Mouse (Mus musculus) hindbrain, embryonic 11.5 days (tissue): ENCODE measurements around the gene Acp7. TPM values are rescaled to one million over a fixed set of nuclear protein-coding genes. Genes with fewer than 3 reads are reported as not detected.

ENCODE experiments used
- ATAC-seq: fragments of 200-750 bp; cut with Nextera tagmentation; 2 replicates; pipeline ENCODE4 v1.8.0; 2017; ENCODE audit warnings: mild to moderate bottlenecking, moderate TSS enrichment, moderate library complexity; ENCODE audit not compliant: low FRiP score
- DNase-seq: peaks from one replicate; pipeline ENCODE4 v3.0.0-alpha.2; 2015; ENCODE audit warnings: low spot score
- H3K27ac ChIP-seq: fragments of 300-500 bp; sonication (generic); 2 replicates; pipeline ENCODE4 v1.5.1; 2014; ENCODE audit warnings: mild to moderate bottlenecking, low read depth, low read length
- H3K27me3 ChIP-seq: fragments of 300-500 bp; sonication (generic); 2 replicates; pipeline ENCODE4 v1.6.1; 2014; ENCODE audit warnings: mild to moderate bottlenecking, low read length, moderate library complexity, mixed read lengths; ENCODE audit not compliant: control insufficient read depth, insufficient read depth
- H3K36me3 ChIP-seq: fragments of 300-500 bp; sonication (generic); 2 replicates; pipeline ENCODE4 v1.6.1; 2014; ENCODE audit warnings: mild to moderate bottlenecking, low read length, moderate library complexity, mixed read lengths; ENCODE audit not compliant: control insufficient read depth, insufficient read depth
- H3K4me1 ChIP-seq: fragments of 300-500 bp; sonication (generic); replicated peaks from 2 replicates; pipeline ENCODE4 v1.6.1; 2014; ENCODE audit warnings: low read length, mixed read lengths; ENCODE audit not compliant: control insufficient read depth, insufficient read depth
- H3K4me2 ChIP-seq: fragments of 300-500 bp; sonication (generic); replicated peaks from 2 replicates; pipeline ENCODE4 v1.6.1; 2014; ENCODE audit warnings: mild to moderate bottlenecking, low read depth, low read length
- H3K4me3 ChIP-seq: fragments of 300-500 bp; sonication (generic); 2 replicates; pipeline ENCODE4 v1.5.1; 2014; ENCODE audit warnings: low read depth, low read length
- H3K9ac ChIP-seq: fragments of 300-500 bp; sonication (generic); 2 replicates; pipeline ENCODE4 v1.6.1; 2014; ENCODE audit warnings: low read depth, low read length
- H3K9me3 ChIP-seq: fragments of 300-500 bp; sonication (generic); 2 replicates; pipeline ENCODE4 v1.6.1; 2016; ENCODE audit warnings: low read length; ENCODE audit not compliant: control insufficient read depth
- WGBS: fragments of 180-500 bp; shearing (Covaris S2); extraction: QIAGEN DNeasy Blood & Tissue Kit; methylation state at CpG from one replicate; pipeline ENCODE4 v1.1.7; 2014; 5-methylcytosine and 5-hydroxymethylcytosine counted together
- polyA plus RNA-seq: library from polyadenylated mRNA; unstranded; fragments of >200 nt; fragmentation: Nextera tagmentation; extraction: Ambion mirVana; gene quantifications from 2 replicates; pipeline ENCODE4 v1.2.1, GENCODE M21; 2014

Gene Acp7
- polyA plus RNA-seq, 1 experiment from 2014 or later = not detected

GRCm38 (mm10) chr7:28597277-28597570 lies 33.9 kb downstream of the Acp7 start:
- peak overlapping the region; percentile 74 for H3K9ac ChIP-seq
- peaks cover 12% of the 10 kb centered on the region for H3K4me1 ChIP-seq
- no peaks in the 10 kb centered on the region for H3K36me3 ChIP-seq
- H3K27me3 ChIP-seq = no peaks in the 10 kb centered on the region
- peak overlapping the region; percentile 77 for H3K4me2 ChIP-seq
- DNase-seq (peak; percentile 36), ATAC-seq (no peak)
- H3K27ac ChIP-seq = peak overlapping the region; percentile 39; the same call in 1 of the 2 replicates
- H3K9me3 ChIP-seq = no peaks in the 10 kb centered on the region
- 7% methylated on average over 9 of the region's 9 CpGs for WGBS
- H3K4me3 ChIP-seq = peak overlapping the region; percentile 72

GRCm38 (mm10) chr7:28596436-28597276 lies 34.5 kb downstream of the Acp7 start:
- H3K4me1 ChIP-seq = peaks cover 12% of the 10 kb centered on the region
- whole genome bisulfite sequencing = 35% methylated on average over 20 of the region's 20 CpGs
- H3K9ac ChIP-seq = peak overlapping the region; percentile 74
- no peaks in the 10 kb centered on the region for H3K9me3 ChIP-seq
- peak; percentile 31 for DNase-seq
- ATAC-seq = no peak
- no peaks in the 10 kb centered on the region for H3K27me3 ChIP-seq
- peak overlapping the region; percentile 77 for H3K4me2 ChIP-seq
- H3K36me3 ChIP-seq = no peaks in the 10 kb centered on the region
- peak overlapping the region; percentile 39; the same call in 1 of the 2 replicates for H3K27ac ChIP-seq
- H3K4me3 ChIP-seq = peak overlapping the region; percentile 72

- H3K27ac ChIP-seq = no peak overlapping the region
- 77% methylated on average over 8 of the region's 8 CpGs for WGBS
- no peak overlapping the region for H3K9ac ChIP-seq
- ATAC-seq (no peak), DNase-seq (no peak)
- no peaks in the 10 kb centered on the region for H3K27me3 ChIP-seq
- H3K9me3 ChIP-seq = no peaks in the 10 kb centered on the region
- H3K36me3 ChIP-seq = no peaks in the 10 kb centered on the region
- H3K4me2 ChIP-seq = no peak overlapping the region
- no peak overlapping the region for H3K4me3 ChIP-seq
- H3K4me1 ChIP-seq = peaks cover 12% of the 10 kb centered on the region
These were observed 35.2 kb downstream of the Acp7 start for GRCm38 (mm10) chr7:28595751-28596435.

GRCm38 (mm10) chr7:28593206-28594111 lies 37.7 kb downstream of the Acp7 start:
- ATAC-seq = no peak
- no peak overlapping the region for H3K4me3 ChIP-seq
- no peaks in the 10 kb centered on the region for H3K27me3 ChIP-seq
- DNase-seq = no peak
- no peak overlapping the region for H3K27ac ChIP-seq
- 47% methylated on average over 14 of the region's 14 CpGs for WGBS
- no peaks in the 10 kb centered on the region for H3K36me3 ChIP-seq
- 0 out of 2 replicates have a peak overlapping the region, but pooled peaks have one; percentile 15 for H3K9ac ChIP-seq
- peaks cover 12% of the 10 kb centered on the region for H3K4me1 ChIP-seq
- no peak overlapping the region for H3K4me2 ChIP-seq
- H3K9me3 ChIP-seq = no peaks in the 10 kb centered on the region

DNA sequence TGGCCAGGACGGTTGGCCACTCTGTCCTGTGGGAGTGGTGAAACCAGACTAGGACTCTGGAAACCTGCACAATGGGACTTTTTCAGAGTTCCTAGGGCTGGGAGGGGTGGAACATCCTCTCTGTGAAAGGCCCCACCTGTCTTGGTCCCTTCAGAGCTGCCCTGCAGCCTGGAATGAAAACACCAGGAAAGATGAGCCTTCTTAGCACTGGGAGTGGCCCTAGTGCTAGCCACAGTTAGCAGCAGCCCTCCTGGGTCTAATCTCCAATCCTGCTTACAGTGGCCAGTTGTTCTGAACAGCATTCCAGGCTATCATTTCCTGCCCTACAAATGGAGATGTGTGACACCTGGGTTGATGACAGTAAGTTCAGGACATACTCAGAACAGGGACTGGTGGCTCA lies 39.3 kb downstream of the Acp7 start:
- no peak for DNase-seq
- H3K9me3 ChIP-seq = no peaks in the 10 kb centered on the region
- H3K9ac ChIP-seq = no peak overlapping the region
- 75% methylated on average over 1 of the region's 1 CpGs for WGBS
- H3K27me3 ChIP-seq = no peaks in the 10 kb centered on the region
- ATAC-seq = no peak
- H3K4me2 ChIP-seq = no peak overlapping the region
- H3K27ac ChIP-seq = no peak overlapping the region
- H3K4me1 ChIP-seq = peaks cover 16% of the 10 kb centered on the region
- no peaks in the 10 kb centered on the region for H3K36me3 ChIP-seq
- H3K4me3 ChIP-seq = no peak overlapping the region

- no peak overlapping the region for H3K9ac ChIP-seq
- DNase-seq (no peak), ATAC-seq (no peak)
- peaks cover 9% of the 10 kb centered on the region for H3K4me1 ChIP-seq
- no peak overlapping the region for H3K4me3 ChIP-seq
- H3K9me3 ChIP-seq = no peaks in the 10 kb centered on the region
- H3K36me3 ChIP-seq = no peaks in the 10 kb centered on the region
- H3K4me2 ChIP-seq = no peak overlapping the region
- H3K27me3 ChIP-seq = no peaks in the 10 kb centered on the region
- no peak overlapping the region for H3K27ac ChIP-seq
These were observed 43.5 kb downstream of the Acp7 start for GRCm38 (mm10) chr7:28587644-28588043.

GRCm38 (mm10) chr7:28586663-28587411 lies 44.3 kb downstream of the Acp7 start:
- Histone ChIP-seq H3K27me3 (no peaks in the 10 kb centered on the region), H3K27ac (no peak overlapping the region), H3K4me2 (no peak overlapping the region), H3K4me3 (no peak overlapping the region), H3K36me3 (no peaks in the 10 kb centered on the region), H3K4me1 (peaks cover 9% of the 10 kb centered on the region), H3K9me3 (no peaks in the 10 kb centered on the region), H3K9ac (no peak overlapping the region)
- ATAC-seq = no peak
- 72% methylated on average over 6 of the region's 6 CpGs for WGBS
- DNase-seq = no peak

- Histone ChIP-seq H3K27me3 (no peaks in the 10 kb centered on the region), H3K9ac (no peak overlapping the region), H3K4me1 (peaks cover 9% of the 10 kb centered on the region)
These were observed 46.1 kb downstream of the Acp7 start for GRCm38 (mm10) chr7:28585001-28585400.

More at GRCm38 (mm10) chr7:28585001-28585400, 46.1 kb downstream of the Acp7 start:
- H3K4me3 ChIP-seq = no peak overlapping the region
- H3K36me3 ChIP-seq = no peaks in the 10 kb centered on the region
- WGBS = 84% methylated on average over 6 of the region's 6 CpGs
- no peak overlapping the region for H3K4me2 ChIP-seq
- H3K9me3 ChIP-seq = no peaks in the 10 kb centered on the region
- H3K27ac ChIP-seq = no peak overlapping the region
- ATAC-seq = no peak
- DNase-seq = no peak
